Mouse (Mus musculus): ENCODE measurements around the gene Tmem136.

The Tmem136 gene

DNA sequence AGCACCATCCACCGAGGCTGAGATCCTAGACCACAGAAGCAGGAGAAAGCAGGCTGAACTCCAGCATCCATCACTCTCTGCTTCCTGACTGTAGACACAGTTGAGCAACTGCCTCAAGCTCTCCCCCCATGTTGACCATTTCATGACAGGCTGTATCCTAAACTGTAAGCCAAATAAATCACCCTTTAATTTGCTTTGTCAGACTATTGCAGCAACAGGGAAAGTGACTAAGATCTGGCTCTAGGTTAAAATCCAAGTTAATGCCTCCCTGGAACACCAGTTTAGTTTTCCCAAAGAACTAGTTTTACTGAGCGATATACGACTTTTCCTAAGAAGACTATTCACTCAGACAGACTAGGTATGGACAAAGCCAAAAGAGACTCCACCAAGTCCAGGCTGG lies 37.7 kb downstream of the Tmem136 start:
- no peak for DNase-seq (ENCODE audit: low read depth, low spot score)

DNA sequence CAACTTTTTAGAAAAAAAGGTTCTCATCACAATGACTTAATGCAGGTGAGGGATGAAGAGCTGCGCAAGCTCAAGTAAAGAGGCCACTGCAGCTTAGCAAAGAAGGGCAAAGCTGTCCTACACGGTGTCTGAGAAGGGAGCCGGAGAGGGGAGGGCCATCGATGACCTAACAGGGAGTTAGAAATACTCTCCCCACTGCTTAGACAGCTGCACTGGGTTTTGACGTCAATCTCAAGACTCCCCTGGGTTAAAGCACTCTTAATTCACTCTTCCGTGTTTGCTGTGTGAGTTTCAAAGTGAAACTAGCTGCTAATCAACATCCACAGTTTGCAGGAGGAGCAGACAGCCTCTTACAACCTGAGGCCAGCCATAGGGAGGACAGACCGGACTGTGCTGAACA lies 40.2 kb downstream of the Tmem136 start:
- no peak for DNase-seq (ENCODE audit: low read depth, low spot score)

DNA sequence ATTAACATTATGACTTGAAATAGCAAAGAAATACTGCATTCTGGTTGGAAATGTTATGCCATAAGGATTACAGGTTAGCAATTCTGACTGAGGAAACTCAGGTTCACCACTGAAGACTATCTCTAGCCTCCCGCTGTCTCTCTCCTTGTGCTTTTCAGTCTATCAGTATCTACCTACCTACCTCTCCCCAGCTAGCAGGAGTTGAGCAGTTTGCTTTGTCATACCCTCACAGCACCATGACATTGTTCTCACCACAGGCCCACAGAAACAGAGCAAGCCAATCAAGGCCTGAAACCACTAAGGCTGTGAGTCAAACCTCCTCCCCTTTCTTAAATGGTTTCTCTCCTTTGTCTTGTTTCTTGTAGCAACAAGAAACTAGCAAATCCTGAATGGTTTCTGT lies 41.8 kb downstream of the Tmem136 start:
- no peak for DNase-seq (ENCODE audit: low read depth, low spot score)

- no peak for DNase-seq (ENCODE audit: low read depth, low spot score)
Measured at GRCm38 (mm10) chr9:43071741-43072140, 44.6 kb downstream of the Tmem136 start.

- peak; percentile 49 for DNase-seq (ENCODE audit: low read depth, low spot score)
Measured at GRCm38 (mm10) chr9:43071176-43071575, 45.2 kb downstream of the Tmem136 start.

- no peak for DNase-seq (ENCODE audit: low read depth, low spot score)
Measured at GRCm38 (mm10) chr9:43070566-43070965, 45.8 kb downstream of the Tmem136 start.

GRCm38 (mm10) chr9:43070153-43070552 lies 46.2 kb downstream of the Tmem136 start:
- DNase-seq (ENCODE audit: low read depth, low spot score), result no peak

GRCm38 (mm10) chr9:43067896-43068295 lies 48.5 kb downstream of the Tmem136 start:
- DNase-seq (ENCODE audit: low read depth, low spot score), result no peak

GRCm38 (mm10) chr9:43065231-43065630 lies 51.1 kb downstream of the Tmem136 start:
- no peak for DNase-seq (ENCODE audit: low read depth, low spot score)

DNA sequence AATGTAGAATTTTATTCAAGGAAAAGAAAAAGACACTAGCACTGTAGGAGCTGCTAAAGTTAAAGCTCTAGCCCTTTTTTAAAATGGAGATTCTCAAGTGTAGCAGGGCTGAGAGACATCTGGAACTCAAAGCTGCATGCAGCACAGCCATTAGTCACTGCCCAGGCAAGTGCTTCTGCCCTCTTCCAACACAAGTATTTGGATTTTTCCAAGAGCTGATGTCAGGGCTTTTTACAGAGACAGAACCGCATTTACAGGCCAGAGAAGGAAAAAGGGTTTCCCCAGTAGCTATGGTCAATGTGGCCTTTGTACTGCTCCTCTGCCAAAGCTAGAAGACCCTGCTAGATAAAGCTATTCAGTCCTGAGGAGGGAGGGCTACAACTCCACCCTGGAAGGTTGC lies 54.8 kb downstream of the Tmem136 start:
- DNase-seq (ENCODE audit: low read depth, low spot score), result peak; percentile 75
